Mouse (Mus musculus) embryonic facial prominence, embryonic 12.5 days (tissue): ENCODE data around the gene Rpusd2. TPM values are rescaled to one million over a fixed set of nuclear protein-coding genes. Genes with fewer than 3 reads are reported as not detected.
"Not testable (repeated sequence)": the region's sequence is repeated elsewhere in the genome, so short reads cannot be mapped to it uniquely, and the experiment has no call there.

Experiments used
- ATAC-seq: fragments of 200-750 bp; cut with Nextera tagmentation; 2 replicates; pipeline ENCODE4 v1.8.0; 2017; ENCODE audit not compliant: insufficient number of reproducible peaks, insufficient read depth, low FRiP score, low TSS enrichment
- H3K27ac ChIP-seq: fragments of 300-500 bp; sonication (generic); 2 replicates; pipeline ENCODE4 v1.5.1; 2016; ENCODE audit warnings: mild to moderate bottlenecking
- H3K27me3 ChIP-seq: fragments of 300-500 bp; sonication (generic); 2 replicates; pipeline ENCODE4 v1.6.1; 2016; ENCODE audit warnings: mild to moderate bottlenecking, moderate library complexity
- H3K36me3 ChIP-seq: fragments of 300-500 bp; sonication (generic); 2 replicates; pipeline ENCODE4 v1.6.1; 2016; ENCODE audit warnings: mild to moderate bottlenecking
- H3K4me1 ChIP-seq: fragments of 300-500 bp; sonication (generic); 2 replicates; pipeline ENCODE4 v1.6.1; 2016
- H3K4me2 ChIP-seq: fragments of 300-500 bp; sonication (generic); replicated peaks from 2 replicates; pipeline ENCODE4 v1.6.1; 2016; ENCODE audit warnings: mild to moderate bottlenecking, moderate library complexity
- H3K4me3 ChIP-seq: fragments of 300-500 bp; sonication (generic); 2 replicates; pipeline ENCODE4 v1.5.1; 2016; ENCODE audit warnings: mild to moderate bottlenecking
- H3K9ac ChIP-seq: fragments of 300-500 bp; sonication (generic); 2 replicates; pipeline ENCODE4 v1.6.1; 2016; ENCODE audit warnings: mild to moderate bottlenecking, moderate library complexity
- H3K9me3 ChIP-seq: fragments of 300-500 bp; sonication (generic); 2 replicates; pipeline ENCODE4 v1.6.1; 2016; ENCODE audit warnings: mild to moderate bottlenecking, moderate library complexity
- WGBS: fragments of 180-500 bp; shearing (Covaris S2); methylation state at CpG from one replicate; pipeline ENCODE4 v1.1.7; 2016; 5-methylcytosine and 5-hydroxymethylcytosine counted together
- polyA plus RNA-seq: library from polyadenylated mRNA; unstranded; fragments of >200 nt; fragmentation: Nextera tagmentation; extraction: Ambion mirVana; gene quantifications from 2 replicates; pipeline ENCODE4 v1.2.1, GENCODE M21; 2016

Gene Rpusd2
- polyA plus RNA-seq = 4.6 and 6.0 TPM in 2 replicates

- peak within 1 kb of the TSS; percentile 94 for H3K4me3 ChIP-seq
- H3K27ac ChIP-seq = peak within 1 kb of the TSS; percentile 88
- ATAC-seq = peak; percentile 93
- H3K9me3 ChIP-seq = no peaks in the 10 kb centered on the region
- peaks cover 5% of the 10 kb centered on the region; the same call in 1 of the 2 replicates for H3K4me1 ChIP-seq
- peak within 1 kb of the TSS; percentile 70 for H3K9ac ChIP-seq
- no peaks in the 10 kb centered on the region for H3K27me3 ChIP-seq
- H3K4me2 ChIP-seq = peak within 1 kb of the TSS; percentile 84
- peaks cover 28% of the 10 kb centered on the region for H3K36me3 ChIP-seq
- under 1% methylated on average over 49 of the region's 49 CpGs for WGBS
Measured at GRCm38 (mm10) chr2:119034656-119035396, at the start of gene Rpusd2. Gene Rpusd2, plus strand, starts transcription at chr2:119034790.

DNA sequence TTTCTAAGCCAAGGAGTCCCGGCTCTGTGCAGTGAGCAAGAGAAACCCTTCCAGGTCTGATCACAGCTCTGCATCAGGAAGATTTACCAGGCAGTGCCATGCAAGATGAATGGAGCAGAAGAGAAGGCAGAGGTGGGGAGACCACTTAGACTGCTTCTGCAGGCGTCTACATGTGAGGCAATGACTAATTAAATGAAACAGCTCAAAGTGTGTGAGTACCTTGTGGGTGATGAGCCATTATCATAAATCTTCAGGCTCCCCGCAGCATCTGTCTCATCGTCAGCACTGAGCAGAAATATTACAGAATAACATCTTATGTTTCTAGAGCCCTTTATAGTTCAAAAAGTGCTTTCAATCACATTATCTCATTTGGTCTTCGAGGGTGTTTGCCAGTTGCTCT lies 39.1 kb upstream of the Rpusd2 start:
- no peak for ATAC-seq
- H3K4me1 ChIP-seq = no peaks in the 10 kb centered on the region
- WGBS = 75% methylated on average over 5 of the region's 5 CpGs

GRCm38 (mm10) chr2:118995919-118996797 lies 38.4 kb upstream of the Rpusd2 start:
- no peak for ATAC-seq
- Histone ChIP-seq H3K4me1 (no peaks in the 10 kb centered on the region), H3K4me3 (no peak overlapping the region), H3K36me3 (no peaks in the 10 kb centered on the region), H3K27me3 (peaks cover 10% of the 10 kb centered on the region; the same call in 1 of the 2 replicates), H3K27ac (no peak overlapping the region), H3K9ac (no peak overlapping the region), H3K4me2 (no peak overlapping the region), H3K9me3 (no peaks in the 10 kb centered on the region)
- WGBS = 49% methylated on average over 16 of the region's 16 CpGs

More for the DNA sequence above, 39.1 kb upstream of the Rpusd2 start:
- no peak overlapping the region for H3K4me2 ChIP-seq
- no peak overlapping the region for H3K4me3 ChIP-seq
- peaks cover 10% of the 10 kb centered on the region; the same call in 1 of the 2 replicates for H3K27me3 ChIP-seq
- H3K36me3 ChIP-seq = no peaks in the 10 kb centered on the region
- H3K27ac ChIP-seq = no peak overlapping the region
- no peaks in the 10 kb centered on the region for H3K9me3 ChIP-seq
- no peak overlapping the region for H3K9ac ChIP-seq

- Histone ChIP-seq H3K27ac (no peak overlapping the region), H3K9ac (no peak overlapping the region), H3K4me2 (no peak overlapping the region), H3K36me3 (no peaks in the 10 kb centered on the region), H3K27me3 (peaks cover 10% of the 10 kb centered on the region; the same call in 1 of the 2 replicates), H3K4me3 (no peak overlapping the region), H3K9me3 (no peaks in the 10 kb centered on the region), H3K4me1 (no peaks in the 10 kb centered on the region)
- 76% methylated on average over 1 of the region's 1 CpGs for WGBS
- no peak for ATAC-seq
Measured at GRCm38 (mm10) chr2:118996798-118997105, 37.8 kb upstream of the Rpusd2 start.

GRCm38 (mm10) chr2:118998115-118998866 lies 36.3 kb upstream of the Rpusd2 start:
- Histone ChIP-seq H3K27me3 (peaks cover 10% of the 10 kb centered on the region; the same call in 1 of the 2 replicates), H3K9ac (no peak overlapping the region), H3K27ac (no peak overlapping the region), H3K4me2 (no peak overlapping the region), H3K4me1 (no peaks in the 10 kb centered on the region), H3K4me3 (no peak overlapping the region), H3K9me3 (no peaks in the 10 kb centered on the region), H3K36me3 (no peaks in the 10 kb centered on the region)
- ATAC-seq = no peak
- WGBS = 76% methylated on average over 6 of the region's 6 CpGs

GRCm38 (mm10) chr2:118999025-118999639 lies 35.5 kb upstream of the Rpusd2 start:
- no peak for ATAC-seq
- Histone ChIP-seq H3K27ac (no peak overlapping the region), H3K27me3 (peaks cover 10% of the 10 kb centered on the region; the same call in 1 of the 2 replicates), H3K9me3 (no peaks in the 10 kb centered on the region), H3K4me2 (no peak overlapping the region), H3K4me3 (no peak overlapping the region), H3K9ac (no peak overlapping the region), H3K4me1 (no peaks in the 10 kb centered on the region), H3K36me3 (no peaks in the 10 kb centered on the region)
- WGBS = 67% methylated on average over 3 of the region's 3 CpGs

- Histone ChIP-seq H3K9ac (no peak overlapping the region), H3K36me3 (no peaks in the 10 kb centered on the region), H3K27ac (no peak overlapping the region), H3K4me2 (no peak overlapping the region), H3K27me3 (no peaks in the 10 kb centered on the region), H3K9me3 (no peaks in the 10 kb centered on the region), H3K4me1 (no peaks in the 10 kb centered on the region), H3K4me3 (no peak overlapping the region)
- no peak for ATAC-seq
- WGBS = 82% methylated on average over 7 of the region's 7 CpGs
Measured at GRCm38 (mm10) chr2:119006886-119007285, 27.7 kb upstream of the Rpusd2 start.

GRCm38 (mm10) chr2:119009376-119009775 lies 25.2 kb upstream of the Rpusd2 start:
- H3K4me1 ChIP-seq = no peaks in the 10 kb centered on the region
- H3K27ac ChIP-seq = no peak overlapping the region
- no peaks in the 10 kb centered on the region for H3K27me3 ChIP-seq
- H3K36me3 ChIP-seq = no peaks in the 10 kb centered on the region
- H3K9me3 ChIP-seq = no peaks in the 10 kb centered on the region
- ATAC-seq = no peak
- H3K4me2 ChIP-seq = no peak overlapping the region
- no peak overlapping the region for H3K9ac ChIP-seq
- no peak overlapping the region for H3K4me3 ChIP-seq
- 90% methylated on average over 2 of the region's 2 CpGs for WGBS

DNA sequence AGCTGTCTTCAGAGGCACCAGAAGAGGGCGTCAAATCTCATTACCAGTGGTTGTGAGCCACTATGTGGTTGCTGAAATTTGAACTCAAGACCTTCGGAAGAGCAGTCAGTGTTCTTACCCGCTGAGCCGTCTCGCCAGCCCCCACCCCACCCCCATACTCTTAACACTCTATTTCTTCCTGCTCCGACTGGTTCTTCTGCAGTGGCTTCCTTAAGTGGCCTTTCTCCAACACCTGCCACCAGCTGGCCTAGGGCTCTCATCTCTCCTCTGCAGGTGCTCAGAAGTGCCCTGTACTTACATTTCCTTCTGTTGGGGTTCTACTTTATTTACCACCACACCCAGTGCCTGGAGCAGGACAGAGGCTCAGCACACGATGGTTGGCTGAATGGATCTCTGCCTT lies 19.6 kb upstream of the Rpusd2 start:
- Histone ChIP-seq H3K4me2 (no peak overlapping the region), H3K4me3 (no peak overlapping the region), H3K9me3 (no peaks in the 10 kb centered on the region), H3K27me3 (no peaks in the 10 kb centered on the region), H3K4me1 (0 out of 2 replicates have a peak, but pooled peaks cover 5% of the 10 kb centered on the region), H3K9ac (no peak overlapping the region), H3K27ac (no peak overlapping the region), H3K36me3 (peaks cover 17% of the 10 kb centered on the region)
- WGBS = 75% methylated on average over 7 of the region's 7 CpGs
- ATAC-seq = no peak

GRCm38 (mm10) chr2:119015604-119016180 lies 18.9 kb upstream of the Rpusd2 start:
- Histone ChIP-seq H3K4me2 (no peak overlapping the region), H3K9ac (no peak overlapping the region), H3K4me1 (0 out of 2 replicates have a peak, but pooled peaks cover 5% of the 10 kb centered on the region), H3K9me3 (no peaks in the 10 kb centered on the region), H3K27me3 (no peaks in the 10 kb centered on the region), H3K36me3 (peaks cover 17% of the 10 kb centered on the region), H3K27ac (no peak overlapping the region), H3K4me3 (no peak overlapping the region)
- ATAC-seq = no peak
- 79% methylated on average over 12 of the region's 12 CpGs for WGBS

DNA sequence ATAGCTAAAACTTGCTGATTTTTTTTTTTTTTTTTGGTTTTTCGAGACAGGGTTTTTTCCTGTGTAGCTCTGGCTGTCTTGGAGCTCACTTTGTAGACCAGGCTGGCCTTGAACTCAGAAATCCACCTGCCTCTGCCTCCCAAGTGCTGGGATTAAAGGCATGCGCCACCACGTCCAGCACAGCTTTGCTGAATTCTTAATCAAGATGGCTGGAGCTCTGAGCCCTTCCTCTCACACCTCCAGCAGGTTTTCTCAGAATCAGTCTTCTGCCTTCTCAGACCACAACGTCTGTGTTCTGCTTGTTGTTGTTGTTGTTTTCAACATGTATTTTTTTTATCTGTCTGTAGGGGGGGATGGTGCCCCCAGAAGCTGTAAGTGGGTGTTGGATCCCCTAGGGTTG lies 18.3 kb upstream of the Rpusd2 start:
- H3K9me3 ChIP-seq, ATAC-seq, H3K4me2 ChIP-seq, H3K4me1 ChIP-seq, H3K9ac ChIP-seq, H3K27me3 ChIP-seq, H3K4me3 ChIP-seq, H3K27ac ChIP-seq: not testable (repeated sequence)
- WGBS = 75% methylated on average over 4 of the region's 4 CpGs
- H3K36me3 ChIP-seq = peaks cover 23% of the 10 kb centered on the region
